Mouse (Mus musculus) myocyte (in vitro differentiated cells): ENCODE data around the gene 1700025G04Rik.

Experiments
- POLR2A ChIP-seq: IDR thresholded peaks from one replicate; pipeline ENCODE4 v1.6.1; 2011; ENCODE audit warnings: low read depth, mild to moderate bottlenecking, control low read depth, moderate library complexity; ENCODE audit not compliant: insufficient read length
- POLR2AphosphoS2 ChIP-seq: IDR thresholded peaks from one replicate; pipeline ENCODE4 v1.6.1; 2011; ENCODE audit warnings: low read depth, control low read depth; ENCODE audit not compliant: insufficient read length
- TCF12 ChIP-seq: IDR thresholded peaks from one replicate; pipeline ENCODE4 v1.6.1; 2011; ENCODE audit warnings: mild to moderate bottlenecking, control low read depth; ENCODE audit not compliant: poor library complexity, insufficient read depth, severe bottlenecking
- USF1 ChIP-seq: IDR thresholded peaks from one replicate; pipeline ENCODE4 v1.6.1; 2011; ENCODE audit warnings: low read depth, mild to moderate bottlenecking, control low read depth, moderate library complexity

- no peak for TF ChIP-seq POLR2A
- TF ChIP-seq USF1: no peak
- TF ChIP-seq POLR2AphosphoS2: no peak
- no peak for TF ChIP-seq TCF12
Observed at GRCm38 (mm10) chr1:151998721-151999206, 91.2 kb downstream of the 1700025G04Rik start.
